Mouse (Mus musculus): ENCODE data around the gene Crcp.

DNA sequence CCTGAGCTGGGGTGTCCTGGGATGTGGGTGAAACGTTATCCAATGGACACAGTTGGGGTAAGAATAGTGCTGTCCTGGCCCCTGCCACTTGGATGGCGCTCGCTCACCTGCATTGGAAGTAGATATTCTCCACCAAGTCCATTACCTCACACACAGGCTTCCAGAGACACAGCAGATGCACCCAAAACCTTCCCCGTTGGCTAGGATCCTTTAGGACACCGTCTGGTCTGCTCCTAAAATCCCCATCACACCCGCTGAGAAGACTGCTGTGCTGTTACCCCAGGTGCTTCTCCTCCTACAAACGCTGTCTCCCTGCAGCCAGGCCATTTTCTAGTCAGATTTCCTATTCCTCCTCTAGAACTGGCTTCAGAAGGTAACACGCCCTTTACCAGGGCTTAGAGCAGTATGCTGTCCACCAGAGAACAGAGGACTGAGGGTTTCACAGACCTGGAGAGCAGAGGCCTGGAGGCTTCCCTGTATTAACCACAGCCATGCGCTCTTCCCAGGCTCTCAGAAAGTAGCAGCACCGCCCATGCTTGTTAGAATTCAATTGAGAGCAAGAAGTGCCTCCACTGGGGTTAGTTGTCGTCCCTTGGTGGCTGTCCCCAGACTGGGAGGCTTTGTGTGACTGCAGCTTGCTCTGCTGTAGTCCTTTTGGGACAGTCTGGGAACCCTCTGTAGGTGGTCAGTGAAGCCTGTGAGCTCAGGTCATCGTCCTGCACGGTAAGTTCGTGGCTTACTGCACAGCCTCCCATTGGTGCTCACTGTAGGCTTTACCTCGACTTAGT, 22.2 kb downstream of the Crcp start:
- no peak for TF ChIP-seq CTCF (IDR thresholded peaks at IDR 0.05; ENCODE audit: extremely low read depth, insufficient read length, insufficient replicate concordance, low read depth, low read length)
- no peak for TF ChIP-seq POLR2A (IDR thresholded peaks at IDR 0.05; ENCODE audit: low read depth, low read length)
